In genomic region chr9:111390016-111390415, GRCm38 (mm10) we compare ENCODE assay signal across 24 mouse cellular contexts. TPM values are rescaled to one million over a fixed set of nuclear protein-coding genes. Genes with fewer than 3 reads are reported as not detected.
DNase-seq lines count a peak whose midpoint lies in the region; ATAC-seq and TF ChIP-seq lines count a peak whose summit lies in the region.
"Had no signal": no experiment of that assay in that cellular context is flagged by ENCODE, and none has a peak within 500 bp of the region (broad histone marks: within the 10 kb centered on the region; RNA-seq: fewer than 3 reads in every experiment).

No protein-coding gene starts in this region.

- no peak for TF ChIP-seq CTCF in cerebellum, adult 2 months (IDR thresholded peaks at IDR 0.05; ENCODE audit: borderline replicate concordance, insufficient read depth, low read depth, low read length)
- TF ChIP-seq CTCF in midbrain, postnatal 0 days (IDR thresholded peaks at IDR 0.05), result no peak
- TF ChIP-seq CTCF in brain, embryonic 14.5 days (IDR thresholded peaks at IDR 0.05; ENCODE audit: borderline replicate concordance, extremely low read depth, insufficient read depth, insufficient read length), result no peak

- H3K27ac ChIP-seq in cerebellum, adult 2 months (ENCODE audit: insufficient read depth, low read length), result no peak overlapping the region
- H3K27ac ChIP-seq in midbrain, postnatal 0 days (ENCODE audit: low read depth, low read length), result no peak overlapping the region
- H3K27ac ChIP-seq in midbrain, embryonic 11.5 days (ENCODE audit: low read depth, low read length), result no peak overlapping the region
- H3K27ac ChIP-seq: embryonic facial prominence, embryonic 10.5 days; heart, adult 2 months; kidney, postnatal 0 days; layer of hippocampus, adult 2 months; limb, embryonic 13.5 days; liver, embryonic 13.5 days; midbrain, embryonic 10.5 days had no signal

- WGBS in cerebellum, adult 2 months, result 27% methylated on average over 9 of the region's 9 CpGs
- 74% methylated on average over 9 of the region's 9 CpGs for WGBS in midbrain, postnatal 0 days
- WGBS in midbrain, embryonic 11.5 days, result 88% methylated on average over 9 of the region's 9 CpGs

- DNase-seq in cerebellum, postnatal 10 days, result peak; percentile 74 to 78
- no peak for DNase-seq in cerebellum, adult 2 months
- DNase-seq in midbrain, postnatal 0 days (ENCODE audit: low spot score), result peak; percentile 66
- no peak for DNase-seq in midbrain, embryonic 11.5 days (ENCODE audit: low spot score, missing footprints)
- DNase-seq in brain, embryonic 14.5 days (ENCODE audit: low read depth), result peak; percentile 40
- no peak for DNase-seq in B cell, adult 2 months
- DNase-seq in layer of hippocampus, postnatal 14 days (ENCODE audit: low spot score in 2 of 2), result no peak
- DNase-seq: cerebellum, adult 18-20 months; gastrocnemius, postnatal 10 days; heart, adult 2 months; heart, postnatal 4 days; liver, embryonic 13.5 days; right cerebral cortex, postnatal 4 days had no signal

- H3K27me3 ChIP-seq in cerebellum, adult 2 months (ENCODE audit: control insufficient read depth, insufficient read depth, low read length), result no peaks in the 10 kb centered on the region
- no peaks in the 10 kb centered on the region for H3K27me3 ChIP-seq in midbrain, postnatal 0 days (ENCODE audit: insufficient read depth, low read length)
- no peaks in the 10 kb centered on the region for H3K27me3 ChIP-seq in midbrain, embryonic 11.5 days (ENCODE audit: control insufficient read depth, insufficient read depth, low read length)
- H3K27me3 ChIP-seq: limb, embryonic 13.5 days; liver, embryonic 13.5 days had no signal

- no peak for ATAC-seq in midbrain, postnatal 0 days (ENCODE audit: low FRiP score)
- no peak for ATAC-seq in midbrain, embryonic 11.5 days (ENCODE audit: low FRiP score)
- 0 out of 2 replicates have a peak, but pooled peaks have one; percentile 23 for ATAC-seq in megakaryocyte progenitor cell, adult 5-6 weeks (replicated peaks; ENCODE audit: poor library complexity)
- ATAC-seq: hindbrain, embryonic 16.5 days; intestine, postnatal 0 days had no signal

- H3K4me3 ChIP-seq in cerebellum, adult 2 months (replicated peaks; ENCODE audit: insufficient read depth, low read depth, low read length), result no peak overlapping the region
- no peak overlapping the region for H3K4me3 ChIP-seq in midbrain, postnatal 0 days (ENCODE audit: low read depth, low read length)
- no peak overlapping the region for H3K4me3 ChIP-seq in midbrain, embryonic 11.5 days (ENCODE audit: low read depth, low read length)
- H3K4me3 ChIP-seq: embryonic facial prominence, embryonic 10.5 days; heart, adult 2 months; layer of hippocampus, adult 2 months; limb, embryonic 13.5 days; liver, embryonic 13.5 days; midbrain, embryonic 10.5 days; myocyte had no signal

- no peak for TF ChIP-seq POLR2A in cerebellum, adult 2 months (IDR thresholded peaks at IDR 0.05; ENCODE audit: borderline replicate concordance, insufficient read depth, low read length)
- TF ChIP-seq POLR2A in brain, embryonic 14.5 days (IDR thresholded peaks at IDR 0.05; ENCODE audit: borderline replicate concordance, extremely low read depth, insufficient read depth, insufficient read length, poor library complexity, severe bottlenecking), result no peak

- no peaks in the 10 kb centered on the region for H3K9me3 ChIP-seq in midbrain, postnatal 0 days (ENCODE audit: low read length)
- no peaks in the 10 kb centered on the region for H3K9me3 ChIP-seq in midbrain, embryonic 11.5 days (ENCODE audit: control insufficient read depth, low read length)
- H3K9me3 ChIP-seq: embryonic facial prominence, embryonic 10.5 days; limb, embryonic 13.5 days; liver, embryonic 13.5 days; midbrain, embryonic 10.5 days had no signal

- no peak overlapping the region for H3K4me2 ChIP-seq in midbrain, postnatal 0 days (ENCODE audit: low read depth, low read length, poor library complexity, severe bottlenecking)
- no peak overlapping the region for H3K4me2 ChIP-seq in midbrain, embryonic 11.5 days
- H3K4me2 ChIP-seq: limb, embryonic 13.5 days; liver, embryonic 13.5 days had no signal

- no peak overlapping the region for H3K9ac ChIP-seq in midbrain, postnatal 0 days (replicated peaks; ENCODE audit: low read length, poor library complexity, severe bottlenecking)
- no peak overlapping the region for H3K9ac ChIP-seq in midbrain, embryonic 11.5 days (ENCODE audit: low read length)
- H3K9ac ChIP-seq: limb, embryonic 13.5 days; liver, embryonic 13.5 days had no signal

- H3K36me3 ChIP-seq in midbrain, postnatal 0 days (ENCODE audit: insufficient read depth, low read length), result peaks cover 30% of the 10 kb centered on the region
- no peaks in the 10 kb centered on the region for H3K36me3 ChIP-seq in midbrain, embryonic 11.5 days (ENCODE audit: control insufficient read depth, insufficient read depth, low read length)
- H3K36me3 ChIP-seq: embryonic facial prominence, embryonic 10.5 days; G1E; limb, embryonic 13.5 days; liver, embryonic 13.5 days; midbrain, embryonic 10.5 days had no signal

- H3K4me1 ChIP-seq in cerebellum, adult 2 months (ENCODE audit: control insufficient read depth, insufficient read depth, low read length), result no peaks in the 10 kb centered on the region
- no peaks in the 10 kb centered on the region for H3K4me1 ChIP-seq in midbrain, postnatal 0 days (ENCODE audit: insufficient read depth, low read length)
- no peaks in the 10 kb centered on the region for H3K4me1 ChIP-seq in midbrain, embryonic 11.5 days (ENCODE audit: control insufficient read depth, insufficient read depth, low read length)
- H3K4me1 ChIP-seq: embryonic facial prominence, embryonic 10.5 days; limb, embryonic 13.5 days; liver, embryonic 13.5 days; midbrain, embryonic 10.5 days had no signal

RNA-seq across cellular contexts. Expression of gene Dclk3, which starts 48.9 kb away (rescaled TPM):
- 5.1 and 5.3 TPM in 2 replicates for polyA plus RNA-seq in cerebellum, adult 2 months (2012; rRNA removed)
- 10.5 and 10.7 TPM in 2 replicates for total RNA-seq in midbrain, postnatal 0 days (2014; rRNA removed)
- 6.5 and 7.4 TPM in 2 replicates for polyA plus RNA-seq in midbrain, postnatal 0 days (2015; fragmentation: Nextera tagmentation; extraction: Ambion mirVana)
- polyA plus RNA-seq in midbrain, embryonic 11.5 days (2014; fragmentation: Nextera tagmentation; extraction: Ambion mirVana), result 0.18 and 0.28 TPM in 2 replicates
- polyA plus RNA-seq in brain, embryonic 14.5 days (2012; rRNA removed), result 3.0 and 4.2 TPM in 2 replicates
- not detected in 2 replicates for total RNA-seq in megakaryocyte progenitor cell, adult 5-6 weeks (2015)
- total RNA-seq in megakaryocyte progenitor cell, adult 5-6 weeks (2017), result not detected in 2 replicates
- 1 to 10 TPM; 6.7 to 7.9 TPM for total RNA-seq in layer of hippocampus, postnatal 14 days (2021)
- total RNA-seq: common myeloid progenitor, adult 5-6 weeks had no signal
- polyA plus RNA-seq: G1E; liver, embryonic 13.5 days; myocyte had no signal

Comparison
In these comparisons a context has a peak if more than half of its experiments do, and no peak if none do; other contexts are left out.
1. DNase-seq: peak in cerebellum, postnatal 10 days (2 of 2), midbrain, postnatal 0 days (single experiment) and brain, embryonic 14.5 days (single experiment); none in cerebellum, adult 2 months (0 of 2), midbrain, embryonic 11.5 days (single experiment), B cell, adult 2 months (0 of 2) and layer of hippocampus, postnatal 14 days (0 of 2).